Mouse (Mus musculus) layer of hippocampus, adult 18-20 months (tissue): ENCODE data around the gene Exosc8. TPM values are rescaled to one million over a fixed set of nuclear protein-coding genes. Genes with fewer than 3 reads are reported as not detected.
"Not testable (repeated sequence)": the region's sequence is repeated elsewhere in the genome, so short reads cannot be mapped to it uniquely, and the experiment has no call there.

Experiments
- DNase-seq, 2 experiments: peaks; one replicate each; pipeline ENCODE4 v3.0.0; 2022; ENCODE audit warnings: low spot score in 2 of 2
- total RNA-seq, 2 experiments: library from RNA; stranded (reverse); gene quantifications; 2 replicates each; pipeline ENCODE4 v1.2.3; 2021

Gene Exosc8
- total RNA-seq, 2 experiments from 2014 or later = 26.9 to 32.9 TPM

DNA sequence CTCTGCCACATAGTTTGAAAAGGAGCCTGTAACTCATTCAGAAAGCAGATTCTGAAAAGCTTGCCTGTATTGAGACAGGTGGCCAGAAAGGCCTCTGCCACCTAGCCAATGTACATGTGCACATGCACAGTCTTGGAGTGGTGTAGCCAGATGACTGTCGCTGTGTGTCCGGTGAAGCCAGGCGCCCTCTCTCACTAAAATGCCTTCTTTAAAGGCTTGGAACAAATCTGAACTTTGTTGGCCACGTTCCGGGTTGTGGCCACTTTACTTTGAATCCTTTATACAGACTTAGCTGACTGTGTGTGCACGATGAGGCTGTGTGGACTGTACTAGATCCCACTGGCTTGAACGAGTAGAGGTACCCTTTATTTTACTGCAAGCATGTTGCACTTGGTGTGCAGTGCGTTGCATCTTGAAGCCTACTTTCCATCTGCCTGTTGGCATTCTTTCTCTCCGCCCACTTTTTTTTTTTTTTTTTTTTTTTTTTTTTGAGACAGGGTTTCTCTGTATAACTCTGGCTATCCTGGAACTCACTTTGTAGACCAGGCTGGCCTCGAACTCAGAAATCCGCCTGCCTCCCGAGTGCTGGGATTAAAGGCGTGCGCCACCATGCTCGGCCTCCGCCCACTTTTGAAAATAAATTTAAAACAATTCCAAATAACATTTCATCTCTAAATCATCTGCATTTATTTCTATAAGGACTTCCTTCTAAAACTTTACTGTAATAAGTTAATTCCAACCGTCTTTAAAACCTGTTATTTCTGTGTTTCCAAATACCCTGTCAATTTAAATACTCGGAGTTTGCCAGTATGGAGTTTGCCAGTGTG, 1.1 kb upstream of the Exosc8 start:
- no peak for DNase-seq

DNA sequence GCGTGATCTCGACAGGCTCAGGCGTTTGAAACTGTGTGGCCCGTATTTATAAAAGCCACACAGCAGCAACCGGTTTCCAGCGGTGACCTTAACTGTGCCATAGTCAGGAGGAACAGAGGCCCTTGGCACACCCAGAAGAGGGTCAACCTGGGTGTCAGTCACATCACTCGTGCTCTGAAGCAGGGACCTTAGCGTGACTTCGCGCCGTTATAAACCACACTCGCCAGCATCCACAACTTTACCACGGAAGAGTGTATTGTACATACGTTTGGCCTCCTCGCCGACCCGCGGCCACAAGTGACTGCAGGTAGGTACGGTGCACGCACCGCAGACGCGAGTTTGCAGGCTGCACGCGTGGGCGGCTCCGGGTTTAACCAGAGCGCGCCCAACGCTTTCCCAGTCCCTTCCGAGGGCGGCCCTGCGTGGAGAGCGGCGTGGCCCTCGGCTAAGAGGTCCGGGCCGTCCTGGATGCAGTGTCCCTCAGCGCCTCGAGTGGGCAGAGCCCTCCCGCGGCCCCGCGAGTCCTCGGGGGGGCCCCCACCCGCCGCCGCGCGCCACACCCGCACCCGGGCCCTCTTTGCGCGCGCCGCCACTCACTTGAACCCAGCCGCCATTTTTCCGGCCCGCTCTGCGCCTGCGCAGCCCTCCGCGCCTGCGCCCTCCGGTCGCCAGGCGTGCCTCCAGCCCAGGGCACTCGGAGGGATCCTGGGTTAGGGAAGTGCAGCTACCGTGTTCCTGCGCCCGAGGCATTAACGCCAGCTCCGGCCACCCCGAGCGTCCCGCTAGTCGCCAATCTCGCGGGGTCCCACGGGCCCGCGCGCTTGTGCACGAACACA, 564 bp downstream of the Exosc8 start:
- DNase-seq = peak; percentile 82 to 93

DNA sequence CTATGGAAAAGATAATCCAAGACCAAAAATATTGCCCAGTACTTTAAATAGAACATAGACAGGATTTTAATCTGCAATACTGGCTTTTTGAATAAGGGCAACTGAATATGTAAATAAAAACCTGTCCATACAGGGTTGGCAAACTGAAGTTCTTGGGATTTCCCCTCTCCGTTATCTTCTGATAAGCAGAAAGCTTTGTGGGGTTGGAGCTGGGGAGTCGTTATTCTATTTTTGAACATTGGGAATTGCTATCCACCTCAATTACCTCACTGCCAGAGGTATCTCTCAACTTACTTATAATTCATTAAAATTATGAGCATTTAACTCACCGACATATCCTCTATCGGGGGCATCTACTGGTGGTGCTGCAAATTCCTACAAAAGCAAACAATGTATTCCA, 2.8 kb downstream of the Exosc8 start:
- DNase-seq = no peak

DNA sequence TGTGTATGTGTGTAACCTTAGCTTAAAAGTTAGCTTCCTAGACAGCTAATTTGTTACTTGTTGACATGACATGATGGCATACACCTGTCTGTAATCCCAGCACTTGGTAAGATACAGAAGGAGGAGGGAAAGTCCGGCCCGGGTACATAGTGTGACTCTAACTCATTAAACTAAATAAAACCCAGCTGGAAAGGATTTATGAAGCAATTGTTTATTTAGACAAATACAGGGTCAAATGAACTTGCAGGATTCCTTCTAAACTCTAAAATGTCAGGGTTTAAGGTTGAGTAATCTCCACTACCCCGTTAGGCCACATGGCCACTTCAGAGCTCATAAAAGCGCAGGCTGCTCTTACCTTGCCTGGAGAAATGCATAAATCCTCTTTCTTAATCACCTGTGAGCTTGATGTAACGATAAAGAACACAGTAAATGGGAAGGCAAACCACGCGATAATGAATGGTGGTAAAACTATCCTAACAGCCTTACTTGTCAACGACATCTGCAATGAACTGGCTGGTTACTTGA, 3.5 kb downstream of the Exosc8 start:
- no peak for DNase-seq

DNA sequence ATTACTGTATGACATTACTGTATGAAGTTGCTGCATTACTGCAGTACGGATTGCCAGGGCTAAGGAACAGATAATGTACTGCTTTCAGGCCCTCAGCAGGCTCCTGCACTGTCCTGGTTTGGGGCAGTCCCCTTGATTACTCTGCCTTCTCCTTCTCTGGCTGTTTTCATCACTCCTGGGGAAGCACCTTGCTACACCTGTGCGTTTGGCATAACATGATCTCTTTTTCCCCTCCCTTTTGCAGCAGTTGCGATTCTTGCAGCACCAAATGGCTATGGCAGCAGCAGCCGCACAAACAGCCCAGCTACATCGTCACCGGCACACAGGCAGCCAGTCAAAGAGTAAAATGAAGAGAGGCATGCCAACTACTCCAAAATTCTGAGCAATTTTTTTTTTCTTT, 7.1 kb downstream of the Exosc8 start:
- no peak for DNase-seq

DNA sequence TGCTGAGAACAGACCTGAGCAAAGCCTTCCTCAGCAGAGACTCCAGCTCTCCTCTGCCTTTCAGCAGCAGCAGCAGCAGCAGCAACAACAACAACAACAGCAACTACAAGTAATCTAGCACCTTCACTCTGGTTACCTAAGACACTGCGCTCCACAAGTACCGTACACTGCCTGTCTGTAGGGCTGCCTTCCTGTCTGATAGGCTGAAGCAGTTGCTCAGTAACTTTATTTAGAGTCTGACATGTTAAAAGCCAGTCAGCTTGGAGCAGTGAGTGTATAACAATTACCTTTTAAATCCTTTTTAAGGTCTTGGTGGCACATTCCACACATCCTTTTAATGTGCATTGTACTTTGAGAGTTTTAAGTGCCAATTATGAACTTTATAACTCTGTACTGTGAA, 7.6 kb downstream of the Exosc8 start:
- DNase-seq = no peak

DNA sequence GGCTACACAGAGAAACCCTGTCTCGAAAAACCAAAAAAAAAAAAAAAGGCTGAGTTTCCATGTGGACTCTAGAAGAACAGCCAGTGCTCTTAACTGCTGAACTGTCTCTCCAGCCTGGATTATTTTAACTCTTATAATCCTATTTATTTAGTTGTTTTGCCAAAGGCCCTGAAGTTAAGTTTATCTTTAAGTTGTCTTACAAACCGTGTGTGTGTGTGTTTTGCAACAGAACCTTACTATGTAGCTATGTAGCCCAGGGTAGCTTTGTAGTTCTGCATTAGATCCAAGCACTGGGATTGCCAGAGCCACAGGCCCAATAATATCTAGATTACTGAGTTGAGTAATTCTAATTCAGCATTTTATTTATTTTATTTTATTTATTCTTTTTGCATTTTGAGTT, 9.8 kb downstream of the Exosc8 start:
- no peak for DNase-seq

DNA sequence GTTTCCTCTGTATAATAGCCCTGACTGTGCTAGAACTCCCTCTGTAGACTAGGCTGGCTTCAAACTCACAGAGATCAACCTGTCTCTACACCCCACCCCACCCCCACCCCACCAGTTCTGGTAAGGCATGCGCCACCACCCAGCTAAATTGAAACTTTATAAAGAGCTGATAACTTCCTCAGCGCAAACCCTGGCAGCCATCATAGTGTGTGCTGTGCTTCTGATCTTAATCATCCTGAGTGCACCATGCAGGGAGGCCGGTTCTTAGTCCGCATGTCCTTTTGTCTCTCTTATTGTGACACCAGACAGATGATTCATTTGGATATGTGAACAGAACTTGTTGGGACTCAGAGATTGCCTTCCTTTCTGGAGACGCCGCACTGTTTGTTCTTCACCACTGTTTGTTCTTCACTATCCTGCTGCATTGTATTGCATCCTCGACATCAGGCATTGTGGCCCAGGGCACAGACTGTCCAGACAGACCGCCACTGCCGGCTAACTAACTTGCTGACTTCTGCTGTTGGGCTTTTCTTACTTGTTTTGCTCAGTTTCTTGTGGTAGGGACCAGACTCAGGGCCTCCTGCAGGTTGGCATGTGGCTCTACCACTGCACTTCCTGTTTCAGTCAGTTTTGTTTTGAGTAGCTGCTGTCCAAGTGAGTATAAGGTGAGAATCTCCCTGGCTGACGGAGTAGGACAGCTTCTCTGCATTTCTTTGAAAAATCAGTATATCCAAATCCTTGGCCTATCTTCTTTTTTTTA, 11.3 kb downstream of the Exosc8 start:
- no peak for DNase-seq

DNA sequence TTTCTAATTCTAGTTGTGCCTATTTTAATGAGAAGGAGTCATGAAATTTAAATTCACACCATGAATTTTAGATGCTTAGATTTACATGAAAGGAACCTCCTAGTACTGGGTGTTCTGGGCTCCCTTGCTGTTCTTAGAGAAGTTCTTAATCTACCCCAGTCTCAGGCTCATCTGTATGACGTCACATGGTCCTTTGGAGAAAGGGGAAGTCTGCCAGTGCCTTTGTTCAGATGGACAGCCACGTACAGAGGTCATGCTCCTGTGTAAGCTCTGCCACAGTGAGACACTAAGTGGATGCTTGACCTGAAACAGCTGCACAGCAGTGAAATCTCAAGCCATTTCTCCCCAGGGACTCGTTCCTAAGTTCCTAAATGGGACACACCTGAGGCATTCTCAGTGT, 16.2 kb downstream of the Exosc8 start:
- DNase-seq = no peak

DNA sequence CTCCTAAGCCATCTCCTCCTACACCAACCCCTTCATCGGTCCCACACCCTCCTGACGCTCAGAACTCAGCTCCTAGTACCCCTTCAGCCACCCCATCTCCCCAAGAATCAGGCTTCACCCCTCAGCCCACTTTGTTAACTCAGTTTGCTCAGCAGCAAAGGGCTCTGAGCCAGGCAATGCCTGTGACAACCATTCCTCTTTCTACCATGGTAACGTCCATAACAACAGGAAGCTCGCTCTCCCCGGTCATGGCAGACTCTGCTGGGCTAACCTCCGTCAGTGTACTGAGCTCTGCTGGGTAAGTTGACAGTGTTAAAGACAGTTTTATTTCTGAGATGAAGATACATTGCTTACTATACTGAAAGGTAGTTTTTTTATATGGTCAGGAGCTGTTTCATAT, 17.8 kb downstream of the Exosc8 start:
- DNase-seq = no peak

DNA sequence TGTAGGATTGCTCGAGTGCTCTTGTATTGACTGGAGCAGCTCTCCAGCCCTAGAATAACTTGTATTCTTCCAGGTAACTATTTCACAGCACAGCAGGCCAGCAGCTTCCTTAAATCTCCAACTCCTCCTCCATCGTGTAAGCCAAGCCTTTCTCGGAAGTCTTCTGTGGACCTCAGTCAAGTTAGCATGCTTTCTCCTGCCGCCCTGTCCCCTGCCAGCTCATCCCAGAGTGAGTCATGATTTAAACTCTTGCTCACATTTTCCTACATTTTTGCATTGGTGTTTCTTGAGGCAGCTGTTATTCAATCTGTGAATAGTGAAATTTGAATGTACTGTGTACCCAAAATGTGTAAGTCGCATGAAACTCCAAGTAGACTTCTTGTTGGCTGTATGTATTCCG, 19.7 kb downstream of the Exosc8 start:
- DNase-seq = peak in 1 of 2 experiments; percentile 38

DNA sequence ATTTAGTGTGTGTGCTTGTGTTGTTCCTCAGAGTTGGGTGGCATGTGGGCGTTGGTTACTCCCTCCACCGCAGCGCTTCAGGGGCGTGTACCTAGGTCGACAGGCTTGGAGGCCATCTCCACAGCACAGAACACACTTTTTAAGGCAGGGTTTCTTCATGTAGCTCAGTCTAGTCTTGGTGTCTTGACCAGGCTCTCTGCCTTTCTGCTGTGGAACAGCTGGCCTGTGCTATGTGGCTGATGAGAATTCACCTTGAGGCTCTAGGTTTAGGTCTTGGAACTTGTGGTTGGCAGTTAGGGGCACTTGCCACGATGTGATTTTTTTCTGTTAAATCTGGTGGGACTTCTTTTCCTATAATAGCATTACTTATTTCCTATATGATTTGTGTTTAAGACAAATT, 20.9 kb downstream of the Exosc8 start, which contains the start of gene Gm21958:
Gene Gm21958 (minus strand): TSS at position 101 of the 400 bp plus-strand sequence.
- no peak for DNase-seq

DNA sequence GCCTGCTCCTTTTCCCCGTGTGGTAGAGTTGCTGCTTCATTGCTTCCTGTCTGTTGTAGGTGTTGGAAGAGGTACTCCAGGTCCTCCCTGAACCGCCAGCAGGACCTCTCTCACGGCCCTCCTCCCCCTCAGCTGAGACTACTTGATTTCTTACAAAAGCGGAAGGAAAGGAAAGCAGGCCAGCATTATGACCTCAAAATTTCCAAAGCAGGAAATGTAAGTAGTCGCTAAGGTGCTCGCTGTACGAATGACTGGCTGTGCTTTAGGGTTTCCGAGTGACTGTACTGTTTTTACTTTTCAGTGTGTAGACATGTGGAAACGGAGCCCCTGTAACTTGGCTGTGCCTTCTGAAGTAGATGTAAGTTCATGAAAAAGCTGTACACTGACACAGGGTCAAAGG, 26.2 kb downstream of the Exosc8 start:
- DNase-seq = no peak

DNA sequence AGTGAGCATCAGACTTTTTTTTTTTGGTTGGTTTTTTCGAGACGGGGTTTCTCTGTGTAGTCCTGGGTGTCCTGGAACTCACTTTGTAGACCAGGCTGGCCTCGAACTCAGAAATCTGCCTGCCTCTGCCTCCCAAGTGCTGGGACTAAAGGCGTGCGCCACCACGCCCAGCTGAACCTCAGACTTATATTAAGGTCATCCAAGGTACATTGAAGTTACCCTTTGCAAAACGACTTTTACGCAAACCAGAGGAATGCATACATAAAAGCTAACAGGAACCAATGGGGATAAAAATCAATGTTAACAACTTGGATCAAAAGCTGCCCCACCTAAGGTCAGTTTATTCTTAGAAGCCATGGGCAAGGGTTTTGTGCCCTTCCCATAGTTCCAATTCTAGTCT, 31.1 kb downstream of the Exosc8 start:
- not testable (repeated sequence) for DNase-seq

DNA sequence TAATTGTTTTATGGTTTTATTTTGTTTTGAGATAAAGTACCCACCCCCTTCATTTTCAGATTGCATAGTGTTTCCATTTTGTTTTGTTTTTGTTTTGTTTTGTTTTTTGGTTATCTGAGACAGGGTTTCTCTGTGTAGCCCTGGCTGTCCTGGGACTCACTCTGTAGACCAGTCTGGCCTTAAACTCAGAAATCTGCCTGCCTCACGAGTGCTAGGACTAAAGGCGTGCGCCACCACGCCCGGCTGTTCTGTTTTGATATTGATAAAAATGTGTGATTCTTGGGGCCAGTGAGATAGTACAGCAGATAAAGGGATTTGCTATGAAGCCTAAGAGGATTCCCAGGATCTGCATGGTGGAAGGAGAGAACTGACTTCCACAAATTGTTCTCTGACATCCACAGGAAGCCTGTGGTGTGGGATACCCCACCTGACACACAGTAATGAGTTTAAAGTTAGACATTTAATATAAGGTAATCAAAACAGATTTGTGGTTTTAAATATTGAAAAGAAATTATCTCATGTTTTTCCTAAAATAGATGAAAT, 35.4 kb downstream of the Exosc8 start:
- DNase-seq = no peak

DNA sequence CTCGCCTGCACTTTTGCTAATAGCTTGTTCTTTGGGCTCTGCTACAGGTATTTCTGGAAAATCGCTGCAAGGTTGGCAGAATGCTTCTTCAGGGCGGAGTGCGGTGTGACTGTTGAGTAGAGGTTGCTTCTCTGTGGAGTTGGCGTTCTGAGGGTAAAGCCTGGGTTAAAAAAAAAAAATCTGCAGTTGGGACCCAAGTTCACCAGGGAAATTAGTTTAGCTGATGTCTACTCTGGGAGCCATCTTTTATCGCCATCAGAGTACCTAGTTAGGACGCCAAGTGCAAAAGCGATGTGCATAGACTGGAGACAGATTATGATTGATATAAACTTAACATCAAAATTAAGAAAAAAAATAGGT, 42.2 kb downstream of the Exosc8 start:
- DNase-seq = no peak

DNA sequence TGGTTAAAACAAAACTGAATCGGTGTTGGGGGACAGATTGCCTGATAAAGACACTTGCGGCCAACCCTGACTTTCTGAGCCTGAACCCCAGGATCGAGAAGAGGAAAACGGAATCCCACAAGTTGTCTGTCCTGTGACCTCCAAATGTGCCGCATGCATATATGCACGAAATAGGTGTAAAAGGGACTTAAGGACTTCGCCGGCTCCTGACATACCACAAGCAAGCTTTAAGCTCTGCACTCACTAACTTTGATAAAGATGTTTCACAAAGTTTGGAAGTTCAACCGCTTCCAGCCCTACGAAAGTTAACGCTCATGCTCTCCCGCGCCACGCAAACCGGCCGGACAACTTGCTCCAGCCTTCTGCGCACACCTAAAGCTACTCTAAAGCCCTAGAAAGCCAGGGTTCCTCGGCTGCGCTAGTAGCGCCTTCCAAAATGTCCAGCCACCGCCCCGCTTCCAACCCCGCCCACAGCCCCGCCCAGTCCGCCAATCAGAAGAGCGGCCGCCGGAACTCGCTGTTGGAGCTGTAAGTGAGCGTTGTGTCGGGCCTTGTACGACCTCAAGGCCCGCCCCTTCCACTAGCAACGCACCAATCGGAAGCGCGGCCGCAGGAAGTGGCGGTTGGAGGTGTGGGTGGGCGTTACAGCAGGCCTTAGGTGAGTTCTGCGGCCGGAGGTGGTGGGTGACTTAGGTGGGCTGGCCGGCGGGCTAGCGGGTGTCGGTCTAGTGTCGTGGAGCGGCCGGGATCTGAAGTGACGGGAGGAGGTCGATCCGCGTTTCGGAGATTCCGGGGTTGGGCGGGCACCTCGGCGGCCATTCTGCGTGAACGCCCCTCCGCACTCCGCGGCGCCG, 42.8 kb downstream of the Exosc8 start, which contains the start of gene Supt20:
Gene Supt20 (plus strand): TSS at position 606 of the 854 bp plus-strand sequence.
- peak; percentile 88 to 94 for DNase-seq

DNA sequence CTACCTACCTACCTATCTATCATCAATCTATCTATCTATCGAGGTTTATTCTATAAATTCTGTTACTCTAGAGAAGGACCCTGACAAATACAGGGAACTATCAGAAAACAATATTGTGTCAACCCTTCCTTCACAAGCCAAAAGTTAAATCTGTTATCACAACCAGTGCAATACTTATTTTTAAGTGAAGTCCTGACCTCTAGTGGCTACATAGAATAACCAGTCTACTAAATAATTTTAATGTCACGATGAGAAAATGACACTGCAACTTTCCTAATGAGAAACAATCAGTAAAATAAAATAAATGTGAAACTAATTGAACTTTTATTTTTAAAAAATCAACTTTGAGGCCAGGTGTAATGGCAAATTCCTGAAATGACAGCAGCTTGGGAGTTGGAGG, 46.1 kb downstream of the Exosc8 start:
- DNase-seq = peak in 1 of 2 experiments; percentile 13

DNA sequence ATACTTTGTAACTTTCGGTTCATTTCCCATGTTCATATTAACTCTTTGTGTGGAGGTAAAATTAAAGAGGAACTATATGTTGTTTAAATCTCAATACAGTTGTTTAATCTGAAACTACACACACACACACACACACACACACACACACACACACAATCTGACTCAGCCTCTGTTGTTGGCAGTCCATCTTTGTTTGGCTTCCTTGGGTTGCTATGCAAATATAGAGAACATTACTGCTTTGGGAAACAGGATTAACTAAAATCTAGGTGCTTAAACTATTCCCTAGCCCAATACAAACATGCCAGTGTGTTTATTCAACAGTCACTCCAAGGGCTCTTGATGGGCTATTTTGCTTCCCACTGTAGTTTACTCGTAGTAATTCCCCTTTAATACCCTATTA, 47.9 kb downstream of the Exosc8 start:
- DNase-seq = no peak

DNA sequence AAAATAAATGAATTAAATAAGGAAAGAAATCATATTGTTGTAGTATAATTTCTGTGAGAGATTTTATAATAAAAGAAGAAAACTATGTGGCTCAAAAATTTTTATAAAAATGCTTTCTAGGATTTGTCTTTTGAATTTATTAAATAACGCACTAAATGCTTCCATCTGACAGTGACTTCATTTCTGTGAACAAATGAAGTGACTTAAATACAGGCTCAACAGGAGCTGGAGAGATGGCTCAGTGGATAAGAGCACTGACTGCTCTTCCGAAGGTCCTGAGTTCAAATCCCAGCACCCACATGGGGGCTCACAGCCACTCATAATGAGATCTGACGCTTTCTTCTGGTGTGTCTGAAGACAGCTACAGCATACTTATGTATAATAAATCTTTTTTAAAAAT, 50.0 kb downstream of the Exosc8 start:
- no peak for DNase-seq
